Mouse (Mus musculus) stomach, adult 2 months (tissue): ENCODE data around the gene Mall. TPM values are rescaled to one million over a fixed set of nuclear protein-coding genes. Genes with fewer than 3 reads are reported as not detected.

Experiments
- polyA plus RNA-seq: library from polyadenylated mRNA; depleted of rRNA; stranded (reverse); fragments of >200 nt; gene quantifications from 2 replicates; pipeline ENCODE4 v1.2.3, GENCODE M21; 2012; rRNA removed

The Mall gene
- 37.8 and 44.8 TPM in 2 replicates for polyA plus RNA-seq

DNA sequence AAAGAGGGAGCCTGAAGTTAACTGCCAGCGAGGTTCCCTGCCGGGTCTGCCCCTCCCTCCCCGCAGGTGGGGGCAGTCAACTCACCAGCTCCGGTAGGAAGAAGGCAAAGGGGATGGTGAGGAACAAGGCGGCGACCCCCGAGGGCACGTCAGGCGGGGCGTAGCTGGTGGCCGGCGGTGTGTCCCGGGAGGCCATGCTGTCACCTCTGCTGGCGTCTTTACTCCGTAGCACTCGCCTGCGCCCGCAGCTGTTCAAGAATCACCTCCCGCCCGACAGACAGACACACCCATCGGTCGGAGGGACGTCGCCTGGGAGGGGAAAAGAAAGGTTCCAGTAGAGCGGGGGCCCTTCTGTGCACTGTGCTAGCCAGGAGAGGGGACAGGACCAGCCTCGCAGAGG is at the start of gene Mall:
Gene Mall, minus strand, starts transcription at position 262 of the 400 bp plus-strand sequence.

DNA sequence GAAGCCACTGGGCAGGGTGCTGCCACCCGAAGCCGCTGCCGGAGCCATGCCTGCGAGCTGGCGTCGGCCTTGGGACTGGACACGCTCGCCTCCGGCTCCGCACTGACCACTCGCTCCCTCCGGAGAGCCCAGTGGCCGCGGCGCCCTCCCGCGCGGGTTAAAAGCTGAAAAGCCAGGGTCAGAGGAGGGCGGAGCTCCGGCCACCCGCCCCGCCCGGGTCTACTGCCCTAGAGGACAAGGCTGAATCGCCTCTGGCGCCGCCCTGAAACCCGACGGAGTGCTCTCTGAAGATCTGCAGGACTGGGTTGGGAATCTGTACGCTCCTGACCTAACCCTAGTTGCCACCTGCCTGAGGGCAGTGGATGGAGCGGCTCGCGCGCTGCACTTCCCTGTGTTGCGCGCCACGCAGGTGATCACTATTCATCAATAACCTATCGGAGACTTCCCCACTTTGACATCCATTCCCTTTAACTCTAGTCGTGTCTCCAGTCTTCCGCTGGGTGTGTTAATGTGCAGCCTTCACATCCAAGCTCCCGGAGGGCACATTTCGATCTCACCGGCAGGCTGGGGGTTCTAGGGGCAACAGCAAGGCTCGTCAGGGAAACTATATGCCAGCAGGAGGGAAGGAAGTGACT is 73.5 kb downstream of the Mall start, which contains the start of gene Mal:
Gene Mal, minus strand, starts transcription at position 610 of the 635 bp plus-strand sequence.

Other genes starting within 250 kb of the Mall start
- gene Kcnip3, start 207.8 kb downstream of the Mall start, polyA plus RNA-seq, result 0.74 and 1.1 TPM in 2 replicates
- 20.2 and 23.6 TPM in 2 replicates for gene Prom2, start 188.5 kb downstream of the Mall start, polyA plus RNA-seq
- 0.52 and 0.74 TPM in 2 replicates for gene Zfp661, start 142.8 kb downstream of the Mall start, polyA plus RNA-seq
- gene Mrps5, start 142.7 kb downstream of the Mall start, polyA plus RNA-seq, result 20.0 and 21.9 TPM in 2 replicates
- 61.6 and 82.9 TPM in 2 replicates for gene Mal, start 73.2 kb downstream of the Mall start, polyA plus RNA-seq
- 1.8 and 1.9 TPM in 2 replicates for gene Nphp1, start 59.0 kb upstream of the Mall start, polyA plus RNA-seq
- 16.9 and 42.0 TPM in 2 replicates for gene Mtln, start 62.6 kb upstream of the Mall start, polyA plus RNA-seq
- 0.15 and 0.34 TPM in 2 replicates for gene Bub1, start 101.9 kb upstream of the Mall start, polyA plus RNA-seq
- gene Acoxl, start 108.9 kb upstream of the Mall start, polyA plus RNA-seq, result 0.09 and 0.19 TPM in 2 replicates